Mouse (Mus musculus) embryonic facial prominence, embryonic 10.5 days (tissue): Measurements from ENCODE around the gene Slc35b2. TPM values are rescaled to one million over a fixed set of nuclear protein-coding genes. Genes with fewer than 3 reads are reported as not detected.
A peak's percentile ranks its signal among the peaks of the same experiment; 100 is the strongest.

ENCODE experiments used
- DNase-seq: peaks from one replicate; pipeline ENCODE4 v3.0.0-alpha.2; 2017; ENCODE audit warnings: low spot score
- H3K27ac ChIP-seq: fragments of 300-500 bp; sonication (generic); replicated peaks from 2 replicates; pipeline ENCODE4 v1.5.1; 2016; ENCODE audit warnings: mild to moderate bottlenecking
- H3K27me3 ChIP-seq: fragments of 300-500 bp; sonication (generic); replicated peaks from 2 replicates; pipeline ENCODE4 v1.6.1; 2016; ENCODE audit warnings: low read depth, mild to moderate bottlenecking; ENCODE audit not compliant: poor library complexity, severe bottlenecking
- H3K36me3 ChIP-seq: fragments of 300-500 bp; sonication (generic); replicated peaks from 2 replicates; pipeline ENCODE4 v1.6.1; 2016; ENCODE audit warnings: mild to moderate bottlenecking, moderate library complexity
- H3K4me1 ChIP-seq: fragments of 300-500 bp; sonication (generic); 2 replicates; pipeline ENCODE4 v1.6.1; 2016
- H3K4me3 ChIP-seq: fragments of 300-500 bp; sonication (generic); 2 replicates; pipeline ENCODE4 v1.5.1; 2016; ENCODE audit warnings: mild to moderate bottlenecking, moderate library complexity
- H3K9me3 ChIP-seq: fragments of 300-500 bp; sonication (generic); 2 replicates; pipeline ENCODE4 v1.6.1; 2016; ENCODE audit warnings: mild to moderate bottlenecking
- WGBS: fragments of 180-500 bp; shearing (Covaris S2); methylation state at CpG from one replicate; pipeline ENCODE4 v1.1.7; 2016; 5-methylcytosine and 5-hydroxymethylcytosine counted together
- polyA plus RNA-seq: library from polyadenylated mRNA; unstranded; fragments of >200 nt; fragmentation: Nextera tagmentation; extraction: Ambion mirVana; gene quantifications from 2 replicates; pipeline ENCODE4 v1.2.1, GENCODE M21; 2016

Slc35b2 gene
- 95.8 and 101 TPM in 2 replicates for polyA plus RNA-seq

DNA sequence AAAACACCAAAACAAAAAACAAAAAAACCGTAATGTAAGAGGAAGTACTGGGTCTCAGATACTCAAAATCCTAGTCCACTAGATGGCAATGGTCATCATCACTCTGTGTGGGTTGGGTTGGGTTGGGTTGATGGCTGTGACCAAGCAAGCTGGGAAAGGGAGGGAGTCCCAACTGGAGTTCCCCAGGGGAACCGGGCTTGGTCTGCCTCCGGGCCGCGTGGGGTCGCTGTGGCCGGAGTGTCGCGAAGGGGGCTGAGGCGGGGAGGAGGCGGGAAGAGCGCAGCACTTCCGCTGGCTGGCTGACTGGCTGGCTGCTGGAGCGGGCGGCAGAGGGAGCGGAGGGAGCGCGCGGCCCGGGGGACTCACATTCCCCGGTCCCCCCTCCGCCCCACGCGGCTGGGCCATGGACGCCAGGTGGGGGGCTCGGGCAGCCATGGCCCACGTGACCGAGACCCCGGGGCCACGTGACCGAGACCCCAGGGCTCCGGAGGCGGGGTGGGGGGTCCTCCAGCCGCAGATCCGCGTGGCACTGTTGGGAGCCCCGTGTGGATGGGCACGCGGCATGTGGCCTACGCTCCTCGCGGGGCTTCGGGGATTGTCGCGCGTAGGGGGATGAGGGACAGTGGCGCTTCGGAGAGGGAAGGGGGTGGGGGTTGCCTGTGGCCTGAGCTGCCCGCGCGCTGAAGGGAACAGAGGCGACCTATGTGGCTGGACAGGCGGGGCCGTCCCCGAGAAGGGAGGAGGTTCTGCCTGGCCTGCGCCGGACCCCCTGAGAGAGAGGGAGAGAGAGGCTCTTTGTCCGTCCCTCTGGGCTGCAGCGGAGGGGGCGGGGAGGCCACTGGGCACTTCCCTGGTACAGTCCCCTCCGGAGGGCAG is at the start of gene Slc35b2:
Slc35b2 (plus strand) TSS at position 220 of the 876 bp plus-strand sequence.
- Histone ChIP-seq H3K4me1 (peaks cover 40% of the 10 kb centered on the region), H3K9me3 (no peaks in the 10 kb centered on the region), H3K36me3 (peaks cover 42% of the 10 kb centered on the region), H3K4me3 (peak within 1 kb of the TSS; percentile 94), H3K27ac (peak within 1 kb of the TSS; percentile 94), H3K27me3 (0 out of 2 replicates have a peak, but pooled peaks cover 3% of the 10 kb centered on the region)
- 2% methylated on average over 60 of the region's 61 CpGs for WGBS
- DNase-seq, result peak; percentile 94

DNA sequence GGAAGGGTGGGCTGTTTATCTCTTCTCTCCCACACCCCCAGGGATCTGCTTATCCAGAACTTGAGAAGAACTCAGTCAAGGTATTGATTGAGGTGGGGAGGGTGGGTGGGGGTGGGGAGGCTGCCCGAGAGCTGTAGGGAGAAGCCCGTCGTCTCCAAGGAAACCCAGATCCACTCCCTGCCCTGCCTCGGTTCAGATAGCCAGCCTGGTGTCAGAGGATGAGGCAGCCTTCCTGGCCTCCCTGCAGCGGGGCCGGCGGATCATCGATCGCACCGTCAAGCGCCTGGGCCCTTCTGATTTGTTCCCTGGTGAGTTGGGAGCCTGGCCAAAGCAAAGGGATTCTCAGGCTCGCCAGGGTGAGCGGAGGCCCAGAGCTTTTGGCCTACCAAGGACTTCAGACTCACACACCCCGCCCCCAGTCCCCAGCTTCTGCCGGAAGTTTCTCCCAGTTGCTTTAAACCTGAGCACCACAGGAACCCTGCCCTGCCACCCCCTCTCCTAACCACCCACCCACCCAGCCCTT is 48.4 kb upstream of the Slc35b2 start:
- Histone ChIP-seq H3K4me1 (peaks cover 6% of the 10 kb centered on the region; the same call in 1 of the 2 replicates), H3K27me3 (no peaks in the 10 kb centered on the region), H3K36me3 (peaks cover 80% of the 10 kb centered on the region), H3K4me3 (no peak overlapping the region), H3K27ac (no peak overlapping the region), H3K9me3 (no peaks in the 10 kb centered on the region)
- DNase-seq, result no peak
- WGBS, result 53% methylated on average over 15 of the region's 15 CpGs

DNA sequence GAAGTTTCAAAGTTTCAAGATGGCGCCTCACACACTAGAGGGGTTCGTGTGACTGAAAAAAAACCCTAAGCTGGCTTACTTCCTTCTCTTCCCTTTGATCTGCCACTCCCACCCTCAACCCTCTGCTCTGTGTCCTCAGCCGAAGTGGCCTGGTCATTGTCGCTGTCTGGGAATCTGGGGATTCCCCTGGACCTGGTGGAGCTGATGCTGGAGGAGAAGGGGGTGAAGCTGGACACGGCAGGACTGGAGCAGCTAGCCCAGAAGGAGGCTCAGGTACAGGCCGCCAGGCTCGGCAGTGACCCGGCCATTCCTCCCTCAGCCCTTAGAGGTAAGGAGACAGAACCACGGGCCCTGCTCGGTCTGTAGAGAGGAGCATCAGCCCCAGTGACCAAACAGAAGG is 47.9 kb upstream of the Slc35b2 start:
- no peak for DNase-seq
- Histone ChIP-seq H3K27ac (no peak overlapping the region), H3K4me3 (no peak overlapping the region), H3K9me3 (no peaks in the 10 kb centered on the region), H3K27me3 (no peaks in the 10 kb centered on the region), H3K4me1 (peaks cover 9% of the 10 kb centered on the region; the same call in 1 of the 2 replicates), H3K36me3 (peaks cover 80% of the 10 kb centered on the region)
- 85% methylated on average over 10 of the region's 10 CpGs for WGBS

DNA sequence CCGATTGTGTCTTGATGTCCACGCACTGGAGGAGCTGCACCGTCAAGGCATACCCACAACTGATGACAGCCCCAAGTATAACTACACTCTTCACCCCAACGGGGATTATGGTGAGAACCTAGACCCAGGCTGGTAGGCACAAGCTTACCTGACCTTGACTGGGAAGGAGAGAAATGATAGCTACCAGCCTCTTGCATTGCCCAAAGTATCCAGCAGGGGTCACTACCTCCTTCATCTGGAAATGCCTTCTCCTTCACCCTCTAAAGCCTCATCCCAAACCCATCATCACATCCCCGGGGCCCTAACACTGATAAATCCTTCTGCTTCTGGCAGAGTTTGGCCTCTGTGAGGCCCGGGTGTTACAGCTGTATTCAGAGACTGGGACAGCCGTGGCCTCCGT is 47.2 kb upstream of the Slc35b2 start:
- H3K27ac ChIP-seq, result no peak overlapping the region
- no peak overlapping the region for H3K4me3 ChIP-seq
- DNase-seq, result peak; percentile 77
- H3K36me3 ChIP-seq, result peaks cover 77% of the 10 kb centered on the region
- no peaks in the 10 kb centered on the region for H3K27me3 ChIP-seq
- peaks cover 9% of the 10 kb centered on the region; the same call in 1 of the 2 replicates for H3K4me1 ChIP-seq
- WGBS, result 59% methylated on average over 8 of the region's 8 CpGs
- H3K9me3 ChIP-seq, result no peaks in the 10 kb centered on the region

DNA sequence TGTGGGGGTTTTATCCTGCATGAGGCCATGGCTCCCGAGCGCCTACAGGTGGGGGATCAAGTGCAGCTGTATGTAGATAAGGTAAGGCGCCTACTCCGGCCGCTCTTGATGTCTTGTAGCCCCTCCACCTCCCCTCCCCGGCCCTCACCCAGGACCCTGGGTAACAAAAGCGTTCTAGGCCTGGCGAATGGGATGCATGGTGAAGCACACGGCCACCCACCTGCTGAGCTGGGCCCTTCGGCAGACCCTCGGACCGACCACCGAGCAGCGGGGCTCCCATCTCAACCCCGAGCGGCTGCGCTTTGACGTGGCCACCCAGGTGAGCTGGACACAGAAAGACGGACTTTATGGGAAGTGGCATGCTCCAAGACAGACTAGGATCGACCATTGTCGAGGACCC is 46.5 kb upstream of the Slc35b2 start:
- DNase-seq, result no peak
- WGBS, result 92% methylated on average over 21 of the region's 21 CpGs
- peaks cover 11% of the 10 kb centered on the region for H3K4me1 ChIP-seq
- H3K27me3 ChIP-seq, result peaks cover under 1% of the 10 kb centered on the region; the same call in 1 of the 2 replicates
- H3K4me3 ChIP-seq, result no peak overlapping the region
- no peak overlapping the region for H3K27ac ChIP-seq
- H3K36me3 ChIP-seq, result peaks cover 74% of the 10 kb centered on the region
- H3K9me3 ChIP-seq, result no peaks in the 10 kb centered on the region

DNA sequence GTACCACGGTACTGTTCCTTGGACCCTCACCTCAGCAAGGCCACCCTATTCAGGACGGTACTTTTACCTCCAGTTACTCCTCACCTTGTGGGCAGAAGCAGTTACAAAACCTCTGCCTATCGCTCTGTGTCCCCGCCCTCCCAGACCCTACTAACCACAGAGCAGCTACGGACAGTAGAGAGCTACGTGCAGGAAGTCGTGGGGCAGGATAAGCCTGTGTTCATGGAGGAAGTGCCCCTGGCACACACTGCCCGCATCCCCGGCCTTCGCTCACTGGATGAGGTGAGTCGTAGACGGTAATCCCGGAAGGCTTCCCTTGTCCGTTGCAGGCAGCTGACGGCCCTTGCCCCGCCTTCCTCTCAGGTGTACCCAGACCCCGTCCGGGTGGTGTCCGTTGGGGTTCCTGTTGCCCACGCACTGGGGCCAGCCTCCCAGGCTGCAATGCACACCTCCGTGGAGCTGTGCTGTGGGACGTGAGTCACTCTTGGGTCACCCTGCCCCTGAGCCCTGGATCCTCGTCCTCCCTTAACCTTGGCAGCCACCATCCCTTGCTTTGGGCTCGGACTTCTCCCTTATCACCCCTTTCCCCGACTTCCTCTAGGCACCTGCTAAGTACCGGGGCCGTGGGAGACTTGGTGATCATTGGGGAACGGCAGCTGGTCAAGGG is 46.0 kb upstream of the Slc35b2 start:
- no peak overlapping the region for H3K27ac ChIP-seq
- peaks cover 74% of the 10 kb centered on the region for H3K36me3 ChIP-seq
- H3K27me3 ChIP-seq, result peaks cover 6% of the 10 kb centered on the region; the same call in 1 of the 2 replicates
- WGBS, result 92% methylated on average over 28 of the region's 28 CpGs
- H3K4me3 ChIP-seq, result no peak overlapping the region
- peaks cover 16% of the 10 kb centered on the region for H3K4me1 ChIP-seq
- DNase-seq, result no peak
- H3K9me3 ChIP-seq, result no peaks in the 10 kb centered on the region

DNA sequence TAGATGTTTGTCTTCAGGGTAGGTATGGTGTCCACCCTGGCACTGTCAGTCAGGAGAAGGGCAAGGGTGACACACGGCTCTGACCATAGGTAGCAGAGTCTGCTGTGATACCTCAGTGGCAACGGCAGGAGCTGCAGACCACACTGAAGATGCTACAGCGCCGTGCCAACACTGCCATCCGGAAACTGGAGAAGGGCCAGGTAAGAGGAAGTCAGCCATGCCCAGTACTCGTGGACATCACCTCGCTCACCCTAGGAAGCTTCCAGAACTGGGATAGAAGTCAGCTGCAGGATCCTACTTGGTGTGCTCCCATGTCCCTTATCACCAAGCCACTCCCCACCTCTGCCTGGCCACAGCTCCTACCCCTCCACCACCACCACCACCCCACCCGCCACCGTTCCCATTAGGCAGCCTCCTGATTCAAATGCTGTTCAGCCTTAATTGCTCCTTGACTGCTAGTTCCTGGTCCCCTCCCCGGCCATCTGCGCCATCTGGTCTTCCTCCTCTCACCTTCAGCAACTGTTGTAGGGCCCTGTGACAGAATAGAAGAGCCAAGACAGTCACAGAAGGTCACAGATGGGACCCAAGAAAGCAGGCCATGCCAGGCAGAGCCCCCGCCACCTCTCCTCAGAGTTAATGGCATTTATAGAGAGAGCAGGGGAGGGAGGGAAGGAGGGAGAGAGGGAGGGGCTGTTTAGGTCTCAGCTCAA is 44.8 kb upstream of the Slc35b2 start:
- DNase-seq, result no peak
- Histone ChIP-seq H3K9me3 (no peaks in the 10 kb centered on the region), H3K36me3 (peaks cover 70% of the 10 kb centered on the region), H3K4me3 (no peak overlapping the region), H3K27me3 (peaks cover 14% of the 10 kb centered on the region), H3K27ac (no peak overlapping the region), H3K4me1 (peaks cover 28% of the 10 kb centered on the region)
- 92% methylated on average over 12 of the region's 12 CpGs for WGBS

DNA sequence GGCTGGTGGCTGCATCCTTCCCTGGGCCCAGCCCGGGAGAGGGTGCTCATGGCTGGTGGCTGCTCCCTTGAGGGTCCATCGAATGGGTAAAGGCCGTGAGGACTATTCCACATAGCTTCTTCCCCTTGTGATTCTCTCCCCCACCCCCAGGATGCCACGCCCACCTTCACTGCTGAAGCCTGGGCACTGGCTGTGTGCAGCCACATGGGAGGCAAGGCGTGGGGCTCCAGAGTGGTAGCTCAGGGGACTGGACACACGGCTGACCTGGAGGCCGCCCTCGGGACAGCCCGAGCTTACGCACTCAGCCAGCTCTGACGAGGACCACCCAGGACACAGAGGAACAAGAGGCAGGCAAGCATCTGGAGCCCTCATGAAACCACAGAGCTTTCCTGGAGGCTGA is 43.5 kb upstream of the Slc35b2 start:
- DNase-seq, result no peak
- Histone ChIP-seq H3K4me3 (peak overlapping the region; percentile 3; the same call in 1 of the 2 replicates), H3K27ac (peak overlapping the region; percentile 19; the same call in 1 of the 2 replicates), H3K36me3 (peaks cover 61% of the 10 kb centered on the region), H3K27me3 (peaks cover 26% of the 10 kb centered on the region), H3K9me3 (no peaks in the 10 kb centered on the region), H3K4me1 (peaks cover 30% of the 10 kb centered on the region)
- 83% methylated on average over 11 of the region's 11 CpGs for WGBS

DNA sequence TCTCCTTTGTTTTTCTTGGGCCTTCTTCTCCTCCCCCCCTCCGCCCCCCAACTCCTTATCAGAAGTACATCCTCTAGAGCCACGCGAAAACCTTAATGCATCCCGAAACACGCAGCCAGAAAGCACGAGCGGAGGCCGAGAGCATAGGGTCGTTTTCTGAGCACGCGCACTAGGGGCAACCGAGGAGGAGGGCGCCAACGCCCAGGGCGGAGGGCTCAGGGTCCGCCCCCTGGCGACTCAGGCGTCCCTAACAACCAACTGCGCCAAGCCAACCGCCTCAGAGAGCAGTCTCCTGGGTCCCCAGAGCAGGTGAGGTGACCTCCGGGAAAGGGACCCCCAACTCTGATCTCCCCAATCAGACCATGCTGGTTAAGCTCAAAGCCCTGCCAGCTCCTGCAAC is 40.4 kb upstream of the Slc35b2 start, which contains the start of gene Tcte1:
Tcte1 (plus strand) TSS at position 172 of the 400 bp plus-strand sequence.
- Histone ChIP-seq H3K4me3 (peak within 1 kb of the TSS; percentile 62), H3K27me3 (peaks cover 49% of the 10 kb centered on the region), H3K36me3 (peaks cover 29% of the 10 kb centered on the region), H3K4me1 (peaks cover 38% of the 10 kb centered on the region), H3K9me3 (no peaks in the 10 kb centered on the region), H3K27ac (peak within 1 kb of the TSS; percentile 79)
- under 1% methylated on average over 21 of the region's 21 CpGs for WGBS
- DNase-seq, result peak; percentile 85

DNA sequence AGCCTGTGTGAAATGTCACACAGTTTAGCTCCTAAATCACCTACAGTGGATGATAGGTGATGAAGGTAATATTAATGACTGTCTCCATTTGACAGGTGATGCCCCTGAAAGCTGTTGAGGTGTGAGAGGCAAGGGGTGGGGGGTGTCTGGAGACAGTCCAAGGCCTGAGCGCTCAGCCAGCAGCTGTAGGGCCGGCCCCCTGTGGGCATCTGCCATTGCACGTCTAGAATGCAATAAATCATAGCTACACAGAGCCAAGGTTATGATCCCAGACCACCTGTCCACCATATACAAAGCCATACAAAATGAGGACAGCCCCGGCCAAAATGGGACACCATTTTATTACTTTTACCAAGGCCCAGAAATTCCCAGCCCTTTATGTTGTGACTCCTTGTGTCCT is 38.7 kb upstream of the Slc35b2 start:
- H3K27me3 ChIP-seq, result peaks cover 56% of the 10 kb centered on the region
- 79% methylated on average over 4 of the region's 4 CpGs for WGBS

DNA sequence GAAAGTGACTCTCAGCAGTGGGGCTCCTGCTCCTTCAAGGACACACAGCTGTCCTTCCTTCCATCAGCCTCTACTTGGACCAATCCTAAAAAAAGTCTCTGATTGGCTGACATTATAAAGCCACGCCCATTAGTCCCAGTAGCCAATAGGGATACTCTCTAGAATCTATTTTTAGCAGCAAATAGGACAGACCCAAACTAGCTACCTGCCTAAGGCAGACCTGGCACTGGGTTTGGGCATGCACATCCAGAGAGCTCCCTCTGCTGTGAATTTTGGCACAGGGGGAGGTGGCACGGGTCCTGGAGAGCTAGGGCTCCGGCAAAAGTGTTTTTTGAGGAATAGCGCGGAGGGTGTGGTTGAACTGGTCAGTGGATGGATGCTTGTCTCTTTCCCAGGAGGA is 37.1 kb upstream of the Slc35b2 start:
- Histone ChIP-seq H3K36me3 (no peaks in the 10 kb centered on the region), H3K4me1 (peaks cover 31% of the 10 kb centered on the region), H3K9me3 (no peaks in the 10 kb centered on the region), H3K4me3 (no peak overlapping the region), H3K27me3 (peaks cover 65% of the 10 kb centered on the region), H3K27ac (no peak overlapping the region)
- WGBS, result 22% methylated on average over 5 of the region's 5 CpGs
- DNase-seq, result no peak

More for the DNA sequence above, 38.7 kb upstream of the Slc35b2 start:
- H3K27ac ChIP-seq, result no peak overlapping the region
- H3K4me1 ChIP-seq, result peaks cover 37% of the 10 kb centered on the region
- DNase-seq, result no peak
- no peaks in the 10 kb centered on the region for H3K9me3 ChIP-seq
- H3K4me3 ChIP-seq, result no peak overlapping the region
- H3K36me3 ChIP-seq, result peaks cover 12% of the 10 kb centered on the region

DNA sequence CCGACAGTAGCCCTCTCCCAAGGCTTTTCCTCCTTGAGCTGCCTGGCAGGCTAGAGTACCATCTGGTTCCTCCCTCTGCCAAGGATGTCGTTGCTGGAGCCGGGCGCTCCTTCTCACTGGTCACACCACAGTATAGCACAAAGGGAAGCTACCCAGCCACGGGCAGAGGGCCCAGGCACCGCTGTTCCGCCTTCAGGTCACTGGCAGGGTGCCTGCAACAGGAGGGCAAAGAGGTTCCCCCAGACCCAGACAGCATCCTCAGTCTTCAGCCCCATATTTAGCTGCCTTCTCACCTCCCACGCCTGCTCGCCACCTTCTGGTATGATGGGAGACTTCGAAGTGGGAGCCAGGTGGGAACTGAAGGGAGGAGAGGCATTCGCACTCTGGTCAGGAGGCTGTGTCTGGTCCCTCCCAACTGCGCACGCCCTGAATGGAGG is 33.3 kb upstream of the Slc35b2 start:
- Histone ChIP-seq H3K36me3 (no peaks in the 10 kb centered on the region), H3K4me3 (no peak overlapping the region), H3K4me1 (peaks cover 10% of the 10 kb centered on the region), H3K27ac (no peak overlapping the region), H3K27me3 (peaks cover 65% of the 10 kb centered on the region), H3K9me3 (no peaks in the 10 kb centered on the region)
- WGBS, result 51% methylated on average over 13 of the region's 13 CpGs
- no peak for DNase-seq
